Mouse (Mus musculus) embryonic fibroblast, embryonic 13.5 days (primary cell): ENCODE measurements around the gene Ift172. TPM values are rescaled to one million over a fixed set of nuclear protein-coding genes. Genes with fewer than 3 reads are reported as not detected.

Source experiments
- H3K27ac ChIP-seq: 2 replicates; pipeline ENCODE4 v1.5.1; 2012; ENCODE audit warnings: low read length, control low read depth, inconsistent platforms; ENCODE audit not compliant: insufficient read depth
- H3K4me1 ChIP-seq: 2 replicates; pipeline ENCODE4 v1.6.1; 2011; ENCODE audit warnings: low read length; ENCODE audit not compliant: control insufficient read depth, insufficient read depth
- H3K4me3 ChIP-seq: 2 replicates; pipeline ENCODE4 v1.5.1; 2011; ENCODE audit warnings: mild to moderate bottlenecking, control low read depth, low read length; ENCODE audit not compliant: insufficient read depth
- CTCF ChIP-seq: IDR thresholded peaks from 2 replicates; pipeline ENCODE4 v1.5.1; 2011; ENCODE audit warnings: mild to moderate bottlenecking, control low read depth, low read length, moderate library complexity, borderline replicate concordance; ENCODE audit not compliant: insufficient read depth
- POLR2A ChIP-seq: IDR thresholded peaks from 2 replicates; pipeline ENCODE4 v1.6.1; 2011; ENCODE audit warnings: low read depth, mild to moderate bottlenecking, control low read depth, low read length, moderate library complexity
- polyA plus RNA-seq: library from polyadenylated mRNA; stranded (reverse); fragments of >200 nt; gene quantifications from 2 replicates; pipeline ENCODE4 v1.2.4, GENCODE M21; 2011; ENCODE audit warnings: low read depth; ENCODE audit not compliant: missing spikeins, insufficient read length

Gene Ift172
- polyA plus RNA-seq, 1 experiment, result 37.4 TPM

GRCm38 (mm10) chr5:31267686-31268085, 23.2 kb downstream of the Ift172 start:
- no peak overlapping the region for H3K4me3 ChIP-seq
- no peaks in the 10 kb centered on the region for H3K4me1 ChIP-seq
- no peak for TF ChIP-seq CTCF
- TF ChIP-seq POLR2A, result no peak

GRCm38 (mm10) chr5:31266101-31266500, 24.8 kb downstream of the Ift172 start:
- TF ChIP-seq CTCF, result no peak
- no peak for TF ChIP-seq POLR2A
- Histone ChIP-seq H3K4me1 (no peaks in the 10 kb centered on the region), H3K27ac (no peak overlapping the region), H3K4me3 (no peak overlapping the region)

More at GRCm38 (mm10) chr5:31267686-31268085, 23.2 kb downstream of the Ift172 start:
- no peak overlapping the region for H3K27ac ChIP-seq

- no peak overlapping the region for H3K4me3 ChIP-seq
- TF ChIP-seq POLR2A, result no peak
- TF ChIP-seq CTCF, result no peak
- no peak overlapping the region for H3K27ac ChIP-seq
- no peaks in the 10 kb centered on the region for H3K4me1 ChIP-seq
These were observed 33.3 kb downstream of the Ift172 start for GRCm38 (mm10) chr5:31257616-31258015.

- TF ChIP-seq POLR2A, result no peak
- TF ChIP-seq CTCF, result no peak
- no peaks in the 10 kb centered on the region for H3K4me1 ChIP-seq
- H3K4me3 ChIP-seq, result no peak overlapping the region
- no peak overlapping the region for H3K27ac ChIP-seq
These were observed 34.9 kb downstream of the Ift172 start for GRCm38 (mm10) chr5:31255971-31256370.

- H3K4me3 ChIP-seq, result no peak overlapping the region
- no peak overlapping the region for H3K27ac ChIP-seq
- TF ChIP-seq POLR2A, result no peak
- TF ChIP-seq CTCF, result no peak
- no peaks in the 10 kb centered on the region for H3K4me1 ChIP-seq
These were observed 35.5 kb downstream of the Ift172 start for GRCm38 (mm10) chr5:31255381-31255780.

GRCm38 (mm10) chr5:31254901-31255300, 36.0 kb downstream of the Ift172 start:
- H3K4me3 ChIP-seq, result no peak overlapping the region
- no peak overlapping the region for H3K27ac ChIP-seq
- no peaks in the 10 kb centered on the region for H3K4me1 ChIP-seq
- TF ChIP-seq CTCF (no peak), POLR2A (no peak)

GRCm38 (mm10) chr5:31254452-31254851, 36.5 kb downstream of the Ift172 start:
- no peak for TF ChIP-seq POLR2A
- TF ChIP-seq CTCF, result no peak
- H3K27ac ChIP-seq, result no peak overlapping the region
- no peaks in the 10 kb centered on the region for H3K4me1 ChIP-seq
- H3K4me3 ChIP-seq, result no peak overlapping the region

- no peaks in the 10 kb centered on the region for H3K4me1 ChIP-seq
- H3K4me3 ChIP-seq, result no peak overlapping the region
- TF ChIP-seq CTCF (no peak), POLR2A (no peak)
- no peak overlapping the region for H3K27ac ChIP-seq
These were observed 37.1 kb downstream of the Ift172 start for GRCm38 (mm10) chr5:31253806-31254205.

GRCm38 (mm10) chr5:31252795-31253545, 37.9 kb downstream of the Ift172 start:
- H3K4me3 ChIP-seq, result no peak overlapping the region

GRCm38 (mm10) chr5:31252151-31252550, 38.8 kb downstream of the Ift172 start:
- no peak overlapping the region for H3K4me3 ChIP-seq
- no peaks in the 10 kb centered on the region for H3K4me1 ChIP-seq
- TF ChIP-seq CTCF (no peak), POLR2A (no peak)
- no peak overlapping the region for H3K27ac ChIP-seq

More at GRCm38 (mm10) chr5:31252795-31253545, 37.9 kb downstream of the Ift172 start:
- H3K27ac ChIP-seq, result no peak overlapping the region
- H3K4me1 ChIP-seq, result no peaks in the 10 kb centered on the region
- TF ChIP-seq CTCF (no peak), POLR2A (no peak)
